8 mouse cellular contexts compared by ENCODE assay signal in genomic region chr10:43581260-43581659, GRCm38 (mm10). TPM values are rescaled to one million over a fixed set of nuclear protein-coding genes. Genes with fewer than 3 reads are reported as not detected.
A peak's percentile ranks its signal among the peaks of the same experiment; 100 is the strongest.
DNase-seq lines count a peak whose midpoint lies in the region; ATAC-seq lines count a peak whose summit lies in the region.

No protein-coding gene starts in this region.

- H3K4me3 ChIP-seq in kidney, embryonic 14.5 days (ENCODE audit: low read length), result peak overlapping the region; percentile 93
- H3K4me3 ChIP-seq in embryonic facial prominence, embryonic 11.5 days (ENCODE audit: low read depth, low read length), result peak overlapping the region; percentile 57
- peak overlapping the region; percentile 63 for H3K4me3 ChIP-seq in midbrain, embryonic 15.5 days

- H3K4me2 ChIP-seq in kidney, embryonic 14.5 days (replicated peaks; ENCODE audit: low read depth, low read length), result peak overlapping the region; percentile 73
- H3K4me2 ChIP-seq in embryonic facial prominence, embryonic 11.5 days (ENCODE audit: low read depth, low read length), result peak overlapping the region; percentile 85
- H3K4me2 ChIP-seq in midbrain, embryonic 15.5 days, result peak overlapping the region; percentile 87

- no peaks in the 10 kb centered on the region for H3K9me3 ChIP-seq in kidney, embryonic 14.5 days (ENCODE audit: control insufficient read depth, low read length)
- no peaks in the 10 kb centered on the region for H3K9me3 ChIP-seq in embryonic facial prominence, embryonic 11.5 days (replicated peaks; ENCODE audit: control insufficient read depth, low read length)
- H3K9me3 ChIP-seq in midbrain, embryonic 15.5 days, result no peaks in the 10 kb centered on the region

- H3K27me3 ChIP-seq in kidney, embryonic 14.5 days (ENCODE audit: control insufficient read depth, insufficient read depth, low read length), result no peaks in the 10 kb centered on the region
- no peaks in the 10 kb centered on the region for H3K27me3 ChIP-seq in embryonic facial prominence, embryonic 11.5 days (ENCODE audit: control insufficient read depth, insufficient read depth, low read length)
- no peaks in the 10 kb centered on the region; the same call in 1 of the 2 replicates for H3K27me3 ChIP-seq in midbrain, embryonic 15.5 days (replicated peaks)

- peaks cover 32% of the 10 kb centered on the region for H3K36me3 ChIP-seq in kidney, embryonic 14.5 days (ENCODE audit: control insufficient read depth, insufficient read depth, low read length)
- H3K36me3 ChIP-seq in embryonic facial prominence, embryonic 11.5 days (replicated peaks; ENCODE audit: control insufficient read depth, insufficient read depth, low read depth, low read length), result peaks cover 6% of the 10 kb centered on the region
- peaks cover 24% of the 10 kb centered on the region for H3K36me3 ChIP-seq in midbrain, embryonic 15.5 days (replicated peaks)

- no peak for DNase-seq in kidney, postnatal 14 days
- peak; percentile 23 for DNase-seq in embryonic facial prominence, embryonic 11.5 days (ENCODE audit: low spot score)
- peak; percentile 14 for DNase-seq in induced T-regulatory cell, adult 2 months (ENCODE audit: low read depth)
- DNase-seq in urinary bladder, adult 18-20 months (ENCODE audit: low spot score in 2 of 2), result no peak
- no peak for DNase-seq in gastrocnemius, adult 18-20 months (ENCODE audit: low spot score)
- no peak for DNase-seq in adrenal gland, adult 2 months

- no peak for ATAC-seq in kidney, embryonic 14.5 days (ENCODE audit: low FRiP score, low TSS enrichment)
- no peak for ATAC-seq in embryonic facial prominence, embryonic 11.5 days (replicated peaks; ENCODE audit: insufficient number of reproducible peaks, low FRiP score, low TSS enrichment, low read depth)
- ATAC-seq in midbrain, embryonic 15.5 days (replicated peaks), result no peak

- 38% methylated on average over 3 of the region's 3 CpGs for WGBS in kidney, embryonic 14.5 days
- 65% methylated on average over 3 of the region's 3 CpGs for WGBS in embryonic facial prominence, embryonic 11.5 days
- WGBS in midbrain, embryonic 15.5 days, result 27% methylated on average over 3 of the region's 3 CpGs

- H3K27ac ChIP-seq in kidney, embryonic 14.5 days (ENCODE audit: low read depth, low read length), result peak overlapping the region; percentile 100
- no peak overlapping the region; the same call in 1 of the 2 replicates for H3K27ac ChIP-seq in embryonic facial prominence, embryonic 11.5 days (replicated peaks; ENCODE audit: low read depth, low read length)
- H3K27ac ChIP-seq in midbrain, embryonic 15.5 days, result peak overlapping the region; percentile 97

- peak overlapping the region; percentile 94 for H3K9ac ChIP-seq in kidney, embryonic 14.5 days (ENCODE audit: low read depth, low read length)
- peak overlapping the region; percentile 94 for H3K9ac ChIP-seq in embryonic facial prominence, embryonic 11.5 days (replicated peaks; ENCODE audit: low read length)
- peak overlapping the region; percentile 99 for H3K9ac ChIP-seq in midbrain, embryonic 15.5 days

- H3K4me1 ChIP-seq in kidney, embryonic 14.5 days (ENCODE audit: control insufficient read depth, insufficient read depth, low read length), result peaks cover 5% of the 10 kb centered on the region; the same call in 1 of the 2 replicates
- no peaks in the 10 kb centered on the region for H3K4me1 ChIP-seq in embryonic facial prominence, embryonic 11.5 days (ENCODE audit: control insufficient read depth, insufficient read depth, low read length)
- H3K4me1 ChIP-seq in midbrain, embryonic 15.5 days, result peaks cover 23% of the 10 kb centered on the region

RNA-seq across cellular contexts. Expression of gene Cd24a, which starts 3.2 kb away (rescaled TPM):
- polyA plus RNA-seq in kidney, embryonic 14.5 days (2014; fragmentation: Nextera tagmentation; extraction: Ambion mirVana), result 609 and 623 TPM in 2 replicates
- polyA plus RNA-seq in embryonic facial prominence, embryonic 11.5 days (2014; fragmentation: Nextera tagmentation; extraction: Ambion mirVana), result 595 and 626 TPM in 2 replicates
- 787 and 795 TPM in 2 replicates for polyA plus RNA-seq in midbrain, embryonic 15.5 days (2015; fragmentation: Nextera tagmentation; extraction: Ambion mirVana)
- total RNA-seq in gastrocnemius, adult 18-20 months (2021), result 100 to 1,000 TPM; 173 to 219 TPM
- total RNA-seq in adrenal gland, adult 2 months (2021), result 10 to 100 TPM; 24.6 to 44.7 TPM
- 12.3 and 16.5 TPM in 2 replicates for polyA plus RNA-seq in adrenal gland, adult 2 months (2012; rRNA removed)

RNA-seq across cellular contexts. Expression of gene 1700021F05Rik, which starts 40.5 kb away (rescaled TPM):
- polyA plus RNA-seq in kidney, embryonic 14.5 days (2014; fragmentation: Nextera tagmentation; extraction: Ambion mirVana), result 73.1 and 80.8 TPM in 2 replicates
- 68.1 and 68.6 TPM in 2 replicates for polyA plus RNA-seq in embryonic facial prominence, embryonic 11.5 days (2014; fragmentation: Nextera tagmentation; extraction: Ambion mirVana)
- 62.6 and 66.2 TPM in 2 replicates for polyA plus RNA-seq in midbrain, embryonic 15.5 days (2015; fragmentation: Nextera tagmentation; extraction: Ambion mirVana)
- 10 to 100 TPM; 94.5 to 96.7 TPM for total RNA-seq in gastrocnemius, adult 18-20 months (2021)
- 10 to 100 TPM; 67.6 to 81.4 TPM for total RNA-seq in adrenal gland, adult 2 months (2021)
- 8.0 and 9.2 TPM in 2 replicates for polyA plus RNA-seq in adrenal gland, adult 2 months (2012; rRNA removed)

RNA-seq across cellular contexts. Expression of gene Gm9803, which starts 57.4 kb away (rescaled TPM):
- 10.1 and 11.9 TPM in 2 replicates for polyA plus RNA-seq in kidney, embryonic 14.5 days (2014; fragmentation: Nextera tagmentation; extraction: Ambion mirVana)
- polyA plus RNA-seq in embryonic facial prominence, embryonic 11.5 days (2014; fragmentation: Nextera tagmentation; extraction: Ambion mirVana), result 10.8 and 13.8 TPM in 2 replicates
- polyA plus RNA-seq in midbrain, embryonic 15.5 days (2015; fragmentation: Nextera tagmentation; extraction: Ambion mirVana), result 20.2 and 22.7 TPM in 2 replicates
- total RNA-seq in gastrocnemius, adult 18-20 months (2021), result 10 to 100 TPM in 1 of 2 experiments, 1 to 10 TPM in 1; 2.9 to 14.2 TPM
- 10 to 100 TPM; 26.8 to 27.4 TPM for total RNA-seq in adrenal gland, adult 2 months (2021)
- polyA plus RNA-seq in adrenal gland, adult 2 months (2012; rRNA removed), result 130 and 175 TPM in 2 replicates

Comparison
In these comparisons a context has a peak if more than half of its experiments do, and no peak if none do; other contexts are left out.
1. DNase-seq: peak in embryonic facial prominence, embryonic 11.5 days (single experiment) and induced T-regulatory cell, adult 2 months (single experiment); none in kidney, postnatal 14 days (single experiment), urinary bladder, adult 18-20 months (0 of 2), gastrocnemius, adult 18-20 months (single experiment) and adrenal gland, adult 2 months (single experiment).
2. RNA of gene Cd24a, which starts 3.2 kb away (polyA plus RNA-seq): 787 to 795 TPM in midbrain, embryonic 15.5 days, 595 to 626 TPM in embryonic facial prominence, embryonic 11.5 days and 609 to 623 TPM in kidney, embryonic 14.5 days; 12.3 to 16.5 TPM in adrenal gland, adult 2 months; every median in the first group is over 10 times any median in the second.
3. Peak in every context shown above with its lines, with median percentiles within 50 percentile points of each other: H3K4me2 ChIP-seq, H3K4me3 ChIP-seq and H3K9ac ChIP-seq.